Comparison of ENCODE assay signal across 16 mouse cellular contexts in the genomic region with DNA sequence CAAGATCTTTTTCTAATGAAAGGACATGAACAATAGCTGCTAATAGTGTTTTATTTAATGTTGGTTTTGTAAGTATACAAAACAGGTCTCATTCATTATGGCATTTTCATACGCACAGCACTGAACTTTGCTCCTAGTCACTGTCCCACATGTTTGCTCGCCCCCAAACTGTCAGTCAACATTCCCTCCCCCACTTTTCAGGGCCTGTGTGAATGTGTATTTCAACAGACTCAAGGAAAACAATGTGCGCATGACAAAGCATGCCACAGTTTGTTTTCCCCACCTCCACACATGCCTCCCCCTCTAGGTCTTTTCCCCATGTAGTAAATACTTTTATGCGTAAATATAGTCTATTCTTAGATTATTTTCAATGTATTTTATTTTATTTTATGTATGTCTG.
"Had no signal": no experiment of that assay in that cellular context is flagged by ENCODE, and none has a peak within 500 bp of the region (broad histone marks: within the 10 kb centered on the region; RNA-seq: fewer than 3 reads in every experiment).

No protein-coding gene starts in this region.

- ATAC-seq: intestine, embryonic 15.5 days had no signal

- H3K9me3 ChIP-seq: intestine, embryonic 15.5 days; kidney, embryonic 15.5 days; limb, embryonic 10.5 days; limb, embryonic 13.5 days; lung, embryonic 15.5 days had no signal

- H3K27ac ChIP-seq: intestine, embryonic 15.5 days; kidney, embryonic 15.5 days; limb, embryonic 10.5 days; limb, embryonic 13.5 days; lung, embryonic 15.5 days had no signal

- DNase-seq: kidney, adult 11 months; kidney, adult 8-10 months; kidney, postnatal 10 days; kidney, postnatal 36 days; lung, adult 18-20 months; lung, postnatal 10 days; lung, postnatal 4 days; midbrain, embryonic 14.5 days; thymus, adult 18-20 months; thymus, postnatal 4 days had no signal

- H3K4me1 ChIP-seq: intestine, embryonic 15.5 days; limb, embryonic 10.5 days; limb, embryonic 13.5 days; lung, embryonic 15.5 days had no signal

- H3K4me2 ChIP-seq: intestine, embryonic 15.5 days; kidney, embryonic 15.5 days; limb, embryonic 13.5 days; lung, embryonic 15.5 days; midbrain, embryonic 11.5 days had no signal

- H3K9ac ChIP-seq: intestine, embryonic 15.5 days; kidney, embryonic 15.5 days; limb, embryonic 13.5 days; lung, embryonic 15.5 days had no signal

- H3K4me3 ChIP-seq: intestine, embryonic 15.5 days; kidney, embryonic 15.5 days; limb, embryonic 10.5 days; limb, embryonic 13.5 days; lung, embryonic 15.5 days had no signal

- H3K27me3 ChIP-seq: intestine, embryonic 15.5 days; kidney, embryonic 15.5 days; limb, embryonic 13.5 days; lung, embryonic 15.5 days had no signal
